Mouse (Mus musculus): Measurements from ENCODE around the gene Thpo.

Thpo gene

DNA sequence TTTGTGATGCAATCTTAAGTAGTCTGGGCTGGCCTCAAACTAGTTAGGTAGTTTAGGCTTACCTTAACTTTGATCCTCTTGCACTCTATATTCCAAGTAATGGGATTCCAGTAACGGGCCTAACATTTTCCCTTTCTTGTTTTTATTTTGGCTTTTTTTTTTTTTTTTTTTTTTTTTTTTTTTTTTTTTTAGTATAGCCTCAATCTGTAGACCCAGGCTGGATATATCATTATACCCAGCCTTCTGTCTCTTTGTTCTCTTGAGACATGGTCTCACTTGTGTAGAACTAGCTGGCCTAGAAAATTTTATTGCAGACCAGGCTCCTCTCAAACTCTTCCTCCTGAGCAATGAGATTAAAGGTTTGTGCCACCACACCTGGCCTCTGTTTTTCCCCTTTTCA is 42.7 kb downstream of the Thpo start:
- in situ Hi-C loops (cut with MboI; ENCODE audit: low pct_unique_long_range_greater_than_20kb in 1 of 2, low sequenced_read_pairs in 2 of 2, unreplicated experiment in 1 of 2): no loop called here

DNA sequence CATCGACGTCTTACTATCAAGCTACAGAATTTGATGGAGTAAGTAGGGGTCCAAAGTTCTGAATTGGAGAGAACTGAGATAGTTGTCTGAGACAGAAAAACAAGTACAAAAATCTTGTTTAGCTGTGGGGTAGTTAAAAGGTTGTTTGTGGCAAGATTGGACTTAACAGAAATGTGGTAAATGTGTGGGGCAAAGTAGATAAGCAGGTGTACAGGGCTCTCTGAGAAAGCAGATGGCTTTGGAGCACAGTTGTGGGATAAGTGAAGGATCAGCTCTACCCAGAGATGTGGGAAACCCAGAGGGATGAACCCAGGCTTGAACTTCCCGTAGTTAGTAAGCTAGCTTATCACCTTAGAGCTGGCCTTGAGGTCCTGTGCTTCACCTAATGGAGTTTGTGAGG is 43.5 kb downstream of the Thpo start:
- in situ Hi-C loops (cut with MboI; ENCODE audit: low pct_unique_long_range_greater_than_20kb in 1 of 2, low sequenced_read_pairs in 2 of 2, unreplicated experiment in 1 of 2): no loop called here

DNA sequence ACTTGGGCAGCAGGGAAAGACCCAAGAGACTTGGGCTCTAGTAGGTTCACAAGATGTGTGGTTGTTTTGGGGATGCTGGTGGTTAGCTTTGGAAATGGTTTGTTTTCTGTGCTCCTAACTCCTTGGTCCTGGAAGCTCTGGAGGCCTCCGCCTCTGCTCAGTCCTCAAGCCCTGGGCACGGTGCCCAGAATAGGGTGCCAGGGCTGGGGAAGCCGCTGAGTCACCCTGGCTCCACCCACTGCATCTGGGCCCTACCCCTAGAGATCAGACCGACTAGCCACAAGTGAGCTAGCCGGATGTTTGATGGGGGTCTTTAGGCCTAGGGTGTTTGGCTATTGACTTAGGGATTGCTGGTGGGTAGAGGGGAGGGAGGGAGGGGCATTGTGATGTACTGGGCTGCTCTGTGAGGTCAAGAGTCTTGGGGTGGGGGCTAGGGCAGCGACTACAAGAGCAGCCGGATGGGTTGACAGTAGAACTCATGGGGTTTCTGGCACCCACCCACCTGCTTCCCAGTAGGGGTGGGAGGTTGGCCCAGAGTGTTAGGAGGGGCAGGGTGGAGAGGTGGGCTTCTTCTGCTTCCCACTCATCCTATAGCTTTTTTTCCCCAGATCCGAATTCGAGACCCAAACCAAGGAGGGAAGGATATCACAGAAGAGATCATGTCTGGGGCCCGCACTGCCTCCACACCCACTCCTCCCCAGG is 56.2 kb downstream of the Thpo start:
- in situ Hi-C loops (cut with MboI; ENCODE audit: low pct_unique_long_range_greater_than_20kb in 1 of 2, low sequenced_read_pairs in 2 of 2, unreplicated experiment in 1 of 2): no loop called here

DNA sequence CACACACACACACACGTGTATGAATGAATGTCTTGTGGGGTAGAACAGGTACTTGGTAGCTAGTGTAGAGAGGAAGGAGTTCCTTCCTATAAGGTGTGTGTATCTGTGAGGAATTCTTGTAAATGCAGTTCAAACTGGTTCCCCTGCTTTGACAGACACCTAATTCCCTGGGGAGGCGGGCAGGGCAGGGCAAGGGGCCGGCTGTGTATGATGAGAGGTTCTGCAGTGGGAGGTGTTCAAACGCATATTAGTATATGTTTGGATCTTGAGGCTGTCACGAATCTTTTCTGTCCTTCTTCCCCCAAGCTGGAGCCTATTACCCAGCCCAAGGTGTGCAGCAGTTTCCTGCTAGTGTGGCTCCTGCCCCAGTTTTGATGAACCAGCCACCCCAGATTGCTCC is 56.9 kb downstream of the Thpo start:
- in situ Hi-C loops (cut with MboI; ENCODE audit: low pct_unique_long_range_greater_than_20kb in 1 of 2, low sequenced_read_pairs in 2 of 2, unreplicated experiment in 1 of 2): no loop called here

DNA sequence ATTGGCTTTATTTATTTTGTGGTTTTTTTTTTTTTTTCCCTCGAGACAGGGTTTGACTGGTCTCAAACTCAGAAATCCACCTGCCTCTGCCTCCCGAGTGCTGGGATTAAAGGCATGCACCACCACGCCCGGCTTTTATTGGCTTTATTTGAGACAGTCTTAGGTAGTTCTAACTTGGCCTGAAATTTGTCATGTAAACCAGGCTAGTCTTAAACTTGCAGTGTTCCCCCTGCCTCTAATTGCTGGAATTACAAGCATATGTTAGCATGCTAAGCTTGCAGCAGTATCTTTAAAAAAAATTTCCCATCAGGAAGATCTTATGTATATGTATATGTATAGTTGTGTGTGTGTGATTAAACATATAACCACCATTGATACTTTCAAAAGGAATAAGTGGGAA is 57.6 kb downstream of the Thpo start:
- in situ Hi-C loops (cut with MboI; ENCODE audit: low pct_unique_long_range_greater_than_20kb in 1 of 2, low sequenced_read_pairs in 2 of 2, unreplicated experiment in 1 of 2): no loop called here

DNA sequence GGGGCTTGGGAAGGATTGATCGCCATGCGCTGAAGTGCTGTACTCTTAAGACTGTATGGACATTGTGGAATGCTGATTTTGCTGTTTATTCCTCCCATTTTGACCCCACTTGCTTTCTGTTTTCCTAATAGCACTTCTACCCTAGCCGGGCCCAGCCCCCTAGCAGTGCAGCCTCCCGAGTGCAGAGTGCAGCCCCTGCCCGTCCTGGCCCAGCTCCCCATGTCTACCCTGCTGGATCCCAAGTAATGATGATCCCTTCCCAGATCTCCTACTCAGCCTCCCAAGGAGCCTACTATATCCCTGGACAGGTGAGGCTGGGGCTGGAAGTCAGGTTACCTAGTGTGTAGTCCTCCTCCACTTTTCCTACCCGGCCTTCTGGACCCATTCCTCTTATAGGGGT is 59.1 kb downstream of the Thpo start:
- in situ Hi-C loops (cut with MboI; ENCODE audit: low pct_unique_long_range_greater_than_20kb in 1 of 2, low sequenced_read_pairs in 2 of 2, unreplicated experiment in 1 of 2): no loop called here
